Mouse (Mus musculus) MN1 (cell line): Measurements from ENCODE around the gene Scamp1.

Experiments
- DNase-seq: peaks from one replicate; pipeline ENCODE4 v3.0.0-alpha.2; 2016; ENCODE audit warnings: low spot score

Gene Scamp1

GRCm38 (mm10) chr13:94177148-94177547 lies 108.5 kb downstream of the Scamp1 start:
- no peak for DNase-seq

- DNase-seq, result no peak
Observed at GRCm38 (mm10) chr13:94175379-94176050, 110.1 kb downstream of the Scamp1 start.

- DNase-seq, result peak; percentile 37
Observed at GRCm38 (mm10) chr13:94174577-94175279, 110.9 kb downstream of the Scamp1 start.

- peak; percentile 49 for DNase-seq
Observed at GRCm38 (mm10) chr13:94173633-94174576, 111.8 kb downstream of the Scamp1 start.

GRCm38 (mm10) chr13:94172533-94173310 lies 112.9 kb downstream of the Scamp1 start:
- no peak for DNase-seq

DNA sequence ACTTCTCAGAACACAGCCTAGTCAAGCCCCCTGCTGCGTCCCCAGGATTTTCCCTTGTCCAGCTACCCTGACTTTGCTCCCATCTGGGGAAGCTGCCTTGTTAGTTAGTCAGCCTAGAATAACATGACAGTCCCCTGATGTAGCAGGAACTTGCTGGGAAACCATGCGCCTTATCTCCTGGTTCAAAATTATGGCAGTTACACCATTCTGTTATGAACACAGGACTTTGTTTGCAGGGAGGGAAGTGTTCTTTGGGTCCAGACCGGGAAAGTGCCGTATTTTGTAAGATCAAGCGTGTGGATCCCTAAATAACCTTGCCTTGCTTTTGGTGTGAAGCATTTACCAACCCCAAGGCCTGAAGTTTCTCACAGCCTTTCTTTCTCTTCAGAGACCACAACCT lies 114.0 kb downstream of the Scamp1 start:
- no peak for DNase-seq

- DNase-seq, result peak; percentile 52
Observed at GRCm38 (mm10) chr13:94169325-94169916, 116.2 kb downstream of the Scamp1 start.

DNA sequence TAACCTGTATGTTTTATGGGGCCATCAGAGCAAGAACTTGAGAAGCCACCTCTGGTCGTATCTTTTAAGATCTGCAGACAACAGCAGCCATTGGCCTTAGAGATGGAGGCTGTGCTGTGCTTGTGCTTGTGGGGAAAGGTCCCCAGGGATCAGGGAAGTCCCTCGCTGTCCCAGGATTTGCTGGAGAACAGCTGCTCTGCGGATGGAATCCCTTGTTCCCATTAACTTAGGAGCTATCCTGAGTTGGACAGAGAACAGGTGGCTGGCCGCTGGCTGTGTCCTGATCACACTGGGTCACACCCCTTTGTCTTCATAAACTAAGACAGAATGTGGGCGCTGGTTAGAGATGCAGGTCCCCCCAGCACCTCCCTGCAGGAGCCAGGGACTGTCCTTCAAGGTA lies 117.3 kb downstream of the Scamp1 start:
- no peak for DNase-seq

DNA sequence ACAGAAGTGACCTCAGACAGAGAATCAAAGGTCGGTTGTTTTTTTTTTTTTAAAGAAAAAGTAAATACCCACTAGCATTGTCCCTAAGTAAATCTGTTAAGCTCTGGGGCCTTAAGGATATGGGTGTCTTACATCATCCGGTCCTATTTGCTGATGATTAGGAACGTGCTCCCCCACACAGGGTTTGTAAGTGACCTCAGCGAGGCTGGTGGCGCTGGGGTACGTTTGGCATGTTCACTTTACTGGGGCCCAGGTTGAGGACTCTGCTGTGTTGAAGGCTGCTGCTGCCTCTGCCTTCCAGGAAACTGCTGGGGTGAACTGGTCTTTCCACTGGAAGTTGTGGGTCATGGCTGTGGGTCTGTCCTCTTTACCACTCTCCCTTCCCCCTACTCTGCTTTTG lies 121.2 kb downstream of the Scamp1 start:
- DNase-seq, result no peak

GRCm38 (mm10) chr13:94159478-94160220 lies 126.0 kb downstream of the Scamp1 start:
- no peak for DNase-seq

DNA sequence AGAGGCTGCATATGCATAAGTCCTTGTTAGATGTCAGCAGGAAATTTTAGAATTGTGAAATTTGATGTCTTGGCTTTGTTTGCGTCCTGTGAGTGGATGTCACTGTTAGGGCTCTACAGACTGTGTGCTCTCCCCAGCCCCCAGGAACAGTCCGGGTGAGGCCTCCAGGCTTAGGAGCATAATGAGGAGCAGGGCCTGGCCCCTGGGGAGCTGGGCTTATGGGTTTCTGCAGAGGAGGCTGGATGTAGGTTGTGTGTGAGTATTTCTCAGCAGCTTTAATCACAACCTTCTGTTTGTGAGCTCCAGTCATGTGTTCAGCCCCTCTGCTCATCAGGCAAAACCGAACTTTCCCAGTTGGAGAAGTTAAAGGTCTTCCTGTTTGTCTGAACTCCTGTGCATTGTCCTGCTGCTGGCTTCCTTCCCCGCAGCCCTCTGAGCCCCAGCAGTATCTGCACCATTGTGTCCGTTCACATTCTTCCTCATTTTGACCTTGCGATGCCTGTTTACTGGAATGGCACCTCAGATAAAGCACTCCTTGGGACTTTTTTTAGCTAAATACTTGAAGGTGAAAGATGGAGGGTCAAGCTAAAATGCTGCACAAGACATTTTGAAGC lies 126.7 kb downstream of the Scamp1 start:
- no peak for DNase-seq

DNA sequence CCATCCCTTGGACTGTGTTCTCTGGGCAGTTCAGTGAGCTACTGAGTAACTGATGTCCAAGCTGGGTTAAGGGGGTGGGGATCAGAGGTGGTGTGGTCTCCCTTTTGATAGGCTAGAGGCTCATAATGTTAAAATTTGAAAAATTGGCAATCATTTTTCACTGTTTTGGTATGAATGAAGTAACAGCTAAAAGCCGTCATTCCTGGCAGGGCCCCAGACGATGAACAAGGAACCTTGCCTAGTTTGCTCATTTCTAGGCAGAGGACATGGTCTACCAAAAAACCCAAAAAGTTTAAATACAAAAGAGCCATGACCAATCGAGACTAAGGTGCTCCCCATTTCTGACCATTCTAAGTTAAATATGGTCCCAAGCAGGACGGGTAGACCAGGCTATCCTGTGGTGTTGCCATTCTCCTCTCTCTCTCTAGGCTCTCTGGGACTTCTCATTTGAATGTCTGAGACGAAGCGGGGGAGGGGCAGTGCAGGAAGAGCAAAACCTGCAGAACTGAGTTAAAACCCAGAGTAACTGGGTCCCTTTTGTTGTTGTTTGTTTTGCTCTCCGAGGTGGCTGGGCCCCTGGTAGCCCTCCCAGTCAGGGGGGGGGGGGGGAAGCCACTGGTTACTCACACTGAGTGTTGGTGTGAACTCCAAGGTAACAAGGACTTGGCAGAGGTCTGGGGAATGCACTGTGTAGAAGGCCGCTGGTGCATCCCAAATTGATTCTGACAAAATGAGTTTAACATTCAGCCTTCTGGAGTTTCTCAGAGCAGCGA lies 129.8 kb downstream of the Scamp1 start:
- peak; percentile 60 for DNase-seq

DNA sequence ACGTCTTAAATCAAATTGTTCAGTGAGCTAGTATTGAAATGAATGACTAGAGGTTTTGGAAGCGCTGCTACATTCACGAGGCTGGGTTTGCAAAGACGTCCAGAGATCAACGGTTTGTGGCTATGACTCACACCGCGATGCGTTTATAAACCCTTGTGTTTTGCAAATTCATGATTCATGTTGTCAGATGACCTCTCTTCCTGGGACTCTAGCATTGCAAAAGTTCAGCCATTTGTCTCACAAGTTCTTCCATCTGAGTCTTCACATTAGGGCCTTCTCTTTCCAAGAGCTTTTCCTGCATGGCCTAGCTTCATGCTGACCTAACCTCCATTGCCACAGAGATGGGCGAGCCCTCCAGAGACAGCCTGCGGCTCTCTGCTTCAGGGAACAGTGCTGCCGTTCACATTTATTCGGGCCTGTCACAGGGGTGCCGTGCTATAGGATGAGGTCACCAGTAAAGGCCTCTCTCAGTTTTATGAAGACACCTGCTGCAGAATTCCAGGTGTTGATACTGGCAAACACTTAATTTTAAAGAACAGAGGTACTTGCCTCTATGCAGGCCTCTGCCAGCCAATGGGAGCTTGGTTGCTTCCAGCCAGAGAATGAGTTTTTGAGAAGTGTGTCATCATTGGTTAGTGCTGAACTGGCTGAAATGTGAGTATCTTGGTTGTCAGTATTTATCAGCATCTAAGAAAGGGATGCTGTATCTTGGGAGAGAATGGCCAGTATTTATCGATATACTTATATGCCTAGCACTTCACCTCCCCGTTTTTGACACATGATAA lies 131.0 kb downstream of the Scamp1 start:
- DNase-seq, result no peak

GRCm38 (mm10) chr13:94153658-94154057 lies 132.0 kb downstream of the Scamp1 start:
- no peak for DNase-seq

GRCm38 (mm10) chr13:94152836-94153235 lies 132.8 kb downstream of the Scamp1 start:
- DNase-seq, result no peak
